Mouse (Mus musculus) testis, adult 2 months (tissue): ENCODE measurements around the gene Adh1. TPM values are rescaled to one million over a fixed set of nuclear protein-coding genes. Genes with fewer than 3 reads are reported as not detected.
A peak's percentile ranks its signal among the peaks of the same experiment; 100 is the strongest.

Experiments used
- H3K27ac ChIP-seq: fragments of 200-500 bp; 2 replicates; pipeline ENCODE4 v1.5.1; 2012; ENCODE audit warnings: low read depth, low read length; ENCODE audit not compliant: control insufficient read depth, insufficient read depth
- H3K27me3 ChIP-seq: fragments of 200-500 bp; 2 replicates; pipeline ENCODE4 v1.6.1; 2012; ENCODE audit warnings: mild to moderate bottlenecking, low read length, moderate library complexity; ENCODE audit not compliant: control insufficient read depth, insufficient read depth
- H3K36me3 ChIP-seq: fragments of 200-500 bp; 2 replicates; pipeline ENCODE4 v1.6.1; 2012; ENCODE audit warnings: mild to moderate bottlenecking, low read length; ENCODE audit not compliant: control insufficient read depth, insufficient read depth
- H3K4me1 ChIP-seq: fragments of 200-500 bp; 2 replicates; pipeline ENCODE4 v1.6.1; 2012; ENCODE audit warnings: low read length; ENCODE audit not compliant: control insufficient read depth, insufficient read depth
- H3K4me3 ChIP-seq: fragments of 200-500 bp; 2 replicates; pipeline ENCODE4 v1.5.1; 2012; ENCODE audit warnings: low read depth, mild to moderate bottlenecking, low read length, moderate library complexity, mixed read lengths; ENCODE audit not compliant: control insufficient read depth
- CTCF ChIP-seq: fragments of 200-500 bp; IDR thresholded peaks from 2 replicates; pipeline ENCODE4 v1.5.1; 2012; ENCODE audit warnings: low read depth, mild to moderate bottlenecking, inconsistent platforms, low read length, moderate library complexity; ENCODE audit not compliant: control insufficient read depth, insufficient read depth, insufficient replicate concordance
- POLR2A ChIP-seq: fragments of 200-500 bp; IDR thresholded peaks from 2 replicates; pipeline ENCODE4 v1.6.1; 2012; ENCODE audit warnings: low read depth, mild to moderate bottlenecking, inconsistent platforms, low read length, moderate library complexity; ENCODE audit not compliant: control insufficient read depth
- polyA plus RNA-seq: library from polyadenylated mRNA; depleted of rRNA; stranded (reverse); fragments of >200 nt; gene quantifications from 2 replicates; pipeline ENCODE4 v1.2.3, GENCODE M21; 2012

Gene Adh1
- polyA plus RNA-seq, 1 experiment = 6.5 TPM

- TF ChIP-seq POLR2A (no peak), CTCF (no peak)
- Histone ChIP-seq H3K4me1 (0 out of 2 replicates have a peak, but pooled peaks cover 2% of the 10 kb centered on the region), H3K36me3 (no peaks in the 10 kb centered on the region), H3K27ac (no peak overlapping the region), H3K27me3 (no peaks in the 10 kb centered on the region), H3K4me3 (no peak overlapping the region)
Observed at GRCm38 (mm10) chr3:138241371-138241770, 19.4 kb upstream of the Adh1 start.

GRCm38 (mm10) chr3:138242021-138242726 is 18.6 kb upstream of the Adh1 start:
- no peak for TF ChIP-seq CTCF
- TF ChIP-seq POLR2A = no peak
- no peak overlapping the region for H3K4me3 ChIP-seq
- no peaks in the 10 kb centered on the region for H3K27me3 ChIP-seq
- H3K36me3 ChIP-seq = no peaks in the 10 kb centered on the region
- no peak overlapping the region for H3K27ac ChIP-seq
- 0 out of 2 replicates have a peak, but pooled peaks cover 2% of the 10 kb centered on the region for H3K4me1 ChIP-seq

- Histone ChIP-seq H3K36me3 (no peaks in the 10 kb centered on the region), H3K27me3 (no peaks in the 10 kb centered on the region), H3K27ac (no peak overlapping the region), H3K4me1 (0 out of 2 replicates have a peak, but pooled peaks cover 2% of the 10 kb centered on the region), H3K4me3 (no peak overlapping the region)
- no peak for TF ChIP-seq POLR2A
- no peak for TF ChIP-seq CTCF
Observed at GRCm38 (mm10) chr3:138242933-138243332, 17.9 kb upstream of the Adh1 start.

- Histone ChIP-seq H3K27me3 (no peaks in the 10 kb centered on the region), H3K36me3 (no peaks in the 10 kb centered on the region), H3K27ac (no peak overlapping the region), H3K4me1 (0 out of 2 replicates have a peak, but pooled peaks cover 2% of the 10 kb centered on the region), H3K4me3 (0 out of 2 replicates have a peak overlapping the region, but pooled peaks have one; percentile 7)
- TF ChIP-seq CTCF (no peak), POLR2A (no peak)
Observed at GRCm38 (mm10) chr3:138244338-138244874, 16.4 kb upstream of the Adh1 start.

GRCm38 (mm10) chr3:138246511-138247020 is 14.2 kb upstream of the Adh1 start:
- Histone ChIP-seq H3K27ac (no peak overlapping the region), H3K36me3 (no peaks in the 10 kb centered on the region), H3K4me3 (no peak overlapping the region), H3K27me3 (no peaks in the 10 kb centered on the region), H3K4me1 (0 out of 2 replicates have a peak, but pooled peaks cover 2% of the 10 kb centered on the region)
- no peak for TF ChIP-seq CTCF
- TF ChIP-seq POLR2A = no peak

GRCm38 (mm10) chr3:138247241-138247640 is 13.6 kb upstream of the Adh1 start:
- Histone ChIP-seq H3K27me3 (no peaks in the 10 kb centered on the region), H3K4me3 (no peak overlapping the region), H3K27ac (no peak overlapping the region), H3K36me3 (no peaks in the 10 kb centered on the region), H3K4me1 (0 out of 2 replicates have a peak, but pooled peaks cover 2% of the 10 kb centered on the region)
- TF ChIP-seq POLR2A (no peak), CTCF (no peak)

- no peaks in the 10 kb centered on the region for H3K27me3 ChIP-seq
- no peak overlapping the region for H3K27ac ChIP-seq
- no peaks in the 10 kb centered on the region for H3K36me3 ChIP-seq
- H3K4me1 ChIP-seq = 0 out of 2 replicates have a peak, but pooled peaks cover 2% of the 10 kb centered on the region
- H3K4me3 ChIP-seq = no peak overlapping the region
- TF ChIP-seq POLR2A = no peak
- TF ChIP-seq CTCF = no peak
Observed at GRCm38 (mm10) chr3:138248011-138248410, 12.8 kb upstream of the Adh1 start.

GRCm38 (mm10) chr3:138248746-138249145 is 12.0 kb upstream of the Adh1 start:
- H3K27ac ChIP-seq = no peak overlapping the region
- no peak overlapping the region for H3K4me3 ChIP-seq
- no peaks in the 10 kb centered on the region for H3K36me3 ChIP-seq
- no peak for TF ChIP-seq POLR2A
- no peak for TF ChIP-seq CTCF
- no peaks in the 10 kb centered on the region for H3K4me1 ChIP-seq
- H3K27me3 ChIP-seq = no peaks in the 10 kb centered on the region
